Mouse (Mus musculus) left cerebral cortex, adult 2 months (tissue): ENCODE data around the gene Cfap44. TPM values are rescaled to one million over a fixed set of nuclear protein-coding genes. Genes with fewer than 3 reads are reported as not detected.

Experiments
- DNase-seq, 2 experiments: peaks; one replicate each; pipeline ENCODE4 v3.0.0; 2021 to 2022; ENCODE audit warnings: low spot score in 2 of 2, mixed read lengths in 1 of 2; ENCODE audit errors: extremely low spot score in 1 of 2
- H3K27ac ChIP-seq: fragments of 200-600 bp; 2 replicates; pipeline ENCODE4 v1.8.1; 2022
- H3K4me3 ChIP-seq: fragments of 200-600 bp; 2 replicates; pipeline ENCODE4 v1.8.1; 2022
- CTCF ChIP-seq: fragments of 200-600 bp; IDR thresholded peaks from 2 replicates; pipeline ENCODE4 v1.8.1; 2022; ENCODE audit warnings: antibody characterized with exemption, mild to moderate bottlenecking, moderate library complexity
- intact Hi-C: fragments of 180-260 bp; cut with DNase I; formaldehyde crosslinking; loops from one replicate; pipeline ENCODE4 v1.15.1; 2025
- total RNA-seq, 2 experiments: library from RNA; stranded (reverse); gene quantifications; 2 replicates each; pipeline ENCODE4 v1.2.3; 2021

Cfap44 gene
- total RNA-seq, 2 experiments from 2014 or later, result 4.3 to 5.0 TPM

DNA sequence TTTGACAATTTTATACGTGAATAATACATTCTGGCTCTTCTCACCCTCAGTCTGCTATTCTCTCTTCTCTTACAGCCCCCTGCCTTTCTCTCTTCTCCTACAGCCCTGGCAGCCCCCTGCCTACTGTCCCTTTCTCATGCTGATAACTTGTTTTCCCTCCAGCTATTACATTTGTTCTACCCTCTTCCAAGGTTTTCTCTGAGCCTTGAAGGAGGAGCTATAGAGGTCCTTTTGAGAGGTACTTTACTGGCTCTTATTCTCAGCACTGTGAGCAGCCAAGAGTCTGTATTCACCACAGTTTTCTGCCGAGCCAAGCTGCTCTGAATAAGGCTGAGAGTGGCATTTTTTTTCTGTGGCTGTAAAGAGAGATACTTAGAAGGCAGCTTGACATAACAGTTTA is 11.0 kb upstream of the Cfap44 start:
- H3K4me3 ChIP-seq, result no peak overlapping the region
- no peak for TF ChIP-seq CTCF
- no peak overlapping the region for H3K27ac ChIP-seq
- DNase-seq, result no peak
- intact Hi-C loops, result no loop called here

GRCm38 (mm10) chr16:44384251-44384650 is 10.3 kb upstream of the Cfap44 start:
- intact Hi-C loops, result no loop called here
- H3K4me3 ChIP-seq, result no peak overlapping the region
- H3K27ac ChIP-seq, result no peak overlapping the region
- no peak for TF ChIP-seq CTCF
- no peak for DNase-seq

DNA sequence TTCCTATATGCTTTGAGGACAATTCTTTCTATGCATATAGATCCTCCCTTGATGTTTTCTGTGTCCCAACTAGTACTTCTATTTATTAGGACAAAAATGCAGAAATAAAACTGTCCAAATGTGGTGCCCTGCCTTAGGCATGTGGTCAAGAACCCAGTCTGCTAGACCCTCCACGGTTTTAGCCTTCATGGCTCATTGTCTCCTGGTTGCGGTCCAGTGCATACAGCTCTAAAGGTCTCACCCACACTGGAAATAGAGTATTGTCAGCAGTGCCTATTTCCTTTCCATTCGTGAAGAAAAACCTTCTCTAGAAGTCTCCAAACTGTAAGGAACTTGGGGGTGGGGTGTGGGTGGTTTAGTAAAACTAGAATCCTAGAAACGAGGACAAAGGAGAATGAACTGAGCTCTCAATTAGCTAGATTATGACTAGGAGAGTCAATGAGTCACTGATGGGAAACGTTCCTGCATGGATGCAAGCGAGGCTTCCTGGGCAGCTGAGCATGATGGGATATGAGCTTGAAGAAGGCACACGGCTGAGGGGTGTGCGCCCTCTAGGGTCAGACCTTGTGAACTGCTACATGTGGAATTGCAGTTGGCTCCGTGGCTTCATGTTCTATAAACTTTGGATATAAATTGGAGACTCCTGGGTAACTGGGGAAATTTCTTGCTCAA is 2.6 kb upstream of the Cfap44 start:
- no peak overlapping the region for H3K27ac ChIP-seq
- DNase-seq, result peak; percentile 56 to 65
- H3K4me3 ChIP-seq, result no peak overlapping the region
- peak; percentile 81 for TF ChIP-seq CTCF
- intact Hi-C loops, result no loop called here

- DNase-seq, result no peak
- Histone ChIP-seq H3K27ac (no peak overlapping the region), H3K4me3 (no peak overlapping the region)
- intact Hi-C loops, result no loop called here
- TF ChIP-seq CTCF, result no peak
Observed at GRCm38 (mm10) chr16:44404933-44405332, 10.3 kb downstream of the Cfap44 start.

DNA sequence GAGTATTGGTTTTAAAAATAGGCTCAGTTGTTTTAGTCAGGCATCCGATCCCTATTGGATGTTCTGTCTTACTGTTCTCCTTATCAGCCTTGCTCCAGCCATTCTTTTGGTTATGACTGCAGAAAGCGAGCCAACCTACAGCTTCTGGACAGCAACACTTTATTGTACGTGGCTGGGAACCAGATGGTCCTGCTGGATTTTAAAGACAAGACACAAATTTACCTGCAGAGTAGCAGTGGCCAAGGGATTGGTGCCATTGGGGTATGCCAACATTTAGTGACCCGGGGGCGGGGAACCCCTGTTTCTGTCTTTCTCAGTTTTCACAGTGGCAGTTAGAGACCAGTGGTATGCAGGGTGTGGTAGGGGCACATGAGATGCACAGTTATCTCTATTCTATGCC is 12.6 kb downstream of the Cfap44 start:
- intact Hi-C loops, result no loop called here
- Histone ChIP-seq H3K4me3 (no peak overlapping the region), H3K27ac (no peak overlapping the region)
- no peak for TF ChIP-seq CTCF
- no peak for DNase-seq

DNA sequence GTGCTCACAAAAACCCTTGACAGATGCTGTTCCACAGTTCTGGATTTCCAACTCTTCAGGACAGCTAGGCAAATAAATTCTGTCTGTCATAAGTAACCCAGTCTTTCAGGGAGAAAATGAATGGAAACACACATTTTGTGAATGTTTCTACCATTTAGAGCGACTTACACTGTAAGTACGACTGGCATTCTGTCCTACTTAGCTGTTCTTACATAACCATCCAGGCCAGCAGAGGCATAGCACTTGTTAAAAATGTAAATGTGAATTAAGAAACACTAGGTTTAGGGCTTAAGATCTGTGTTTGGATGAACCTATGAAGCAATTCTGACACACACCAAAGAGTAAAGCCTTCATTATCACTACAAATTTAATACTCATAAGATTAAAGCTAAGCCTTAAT is 13.7 kb downstream of the Cfap44 start:
- H3K4me3 ChIP-seq, result no peak overlapping the region
- DNase-seq, result no peak
- intact Hi-C loops, result no loop called here
- no peak for TF ChIP-seq CTCF
- H3K27ac ChIP-seq, result peak overlapping the region; percentile 74

DNA sequence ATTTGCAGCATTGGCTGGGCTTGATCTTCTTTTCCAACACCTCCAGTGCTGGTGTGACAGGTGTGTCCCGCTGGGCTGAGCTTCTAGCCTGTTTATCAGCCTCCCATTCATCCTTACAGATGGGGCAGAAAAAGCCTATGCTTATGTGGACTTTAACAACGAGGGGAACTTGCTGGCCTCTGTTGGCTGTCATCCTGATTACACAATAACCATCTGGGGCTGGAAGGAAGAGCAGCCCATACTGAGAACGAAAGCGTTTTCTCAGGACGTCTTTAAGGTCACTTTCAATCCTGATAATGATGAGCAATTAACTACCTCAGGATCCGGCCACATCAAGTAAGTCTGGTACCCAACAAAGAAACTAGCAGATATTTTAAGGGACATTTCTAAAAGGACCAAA is 15.6 kb downstream of the Cfap44 start:
- intact Hi-C loops, result no loop called here

DNA sequence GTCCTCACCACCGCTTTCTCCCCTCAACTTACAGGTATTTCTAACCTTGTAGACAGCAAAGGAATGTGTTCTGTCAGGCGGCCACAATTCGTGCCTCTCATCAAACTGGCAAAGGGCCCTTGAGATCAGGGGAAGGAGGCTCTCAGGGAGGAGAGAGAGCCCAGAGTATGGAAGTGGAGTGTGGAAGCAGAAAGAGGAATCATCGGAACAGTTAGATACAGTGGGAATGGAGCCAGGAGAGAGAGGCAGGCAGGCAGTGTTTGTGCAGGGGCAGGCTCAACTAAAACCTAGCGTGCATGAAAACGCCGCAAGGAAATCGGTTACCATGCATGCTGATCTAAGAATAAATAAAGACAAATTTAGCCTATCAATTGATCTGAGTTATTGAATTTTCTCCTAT is 23.0 kb downstream of the Cfap44 start:
- no peak overlapping the region for H3K27ac ChIP-seq
- no peak overlapping the region for H3K4me3 ChIP-seq
- DNase-seq, result peak in 1 of 2 experiments; percentile 14
- intact Hi-C loops, result no loop called here
- no peak for TF ChIP-seq CTCF

More for the DNA sequence above, 15.6 kb downstream of the Cfap44 start:
- no peak for TF ChIP-seq CTCF
- no peak for DNase-seq
- Histone ChIP-seq H3K4me3 (no peak overlapping the region), H3K27ac (no peak overlapping the region)

GRCm38 (mm10) chr16:44421735-44422134 is 27.1 kb downstream of the Cfap44 start:
- no peak for TF ChIP-seq CTCF
- DNase-seq, result no peak
- intact Hi-C loops, result no loop called here

DNA sequence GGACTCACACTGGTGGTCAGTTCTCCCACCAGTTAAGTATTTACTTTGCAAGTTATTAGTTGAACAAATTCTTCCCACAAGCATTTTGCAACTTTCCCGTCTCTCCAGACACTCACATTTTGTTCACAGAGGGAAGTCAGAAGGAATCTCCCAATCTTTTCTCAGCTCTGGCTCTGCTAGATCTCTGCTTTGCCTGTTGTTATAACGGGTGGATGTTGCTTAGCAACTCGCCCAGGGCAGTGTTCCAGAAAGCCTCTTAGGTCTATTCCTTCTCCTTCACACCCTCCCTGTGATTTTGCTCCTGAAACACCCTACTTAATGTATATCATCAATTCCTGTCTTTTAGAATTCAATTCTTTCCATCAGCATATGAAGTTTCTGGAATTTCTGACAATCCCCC is 28.9 kb downstream of the Cfap44 start:
- Histone ChIP-seq H3K4me3 (no peak overlapping the region), H3K27ac (0 out of 2 replicates have a peak overlapping the region, but pooled peaks have one; percentile 44)
- peak; percentile 60 to 66 for DNase-seq
- intact Hi-C loops, result no loop called here
- TF ChIP-seq CTCF, result no peak

More at GRCm38 (mm10) chr16:44421735-44422134, 27.1 kb downstream of the Cfap44 start:
- Histone ChIP-seq H3K27ac (no peak overlapping the region), H3K4me3 (no peak overlapping the region)

GRCm38 (mm10) chr16:44428456-44428855 is 33.9 kb downstream of the Cfap44 start:
- Histone ChIP-seq H3K4me3 (no peak overlapping the region), H3K27ac (no peak overlapping the region)
- DNase-seq, result no peak
- TF ChIP-seq CTCF, result no peak
- intact Hi-C loops, result no loop called here

GRCm38 (mm10) chr16:44430021-44430420 is 35.4 kb downstream of the Cfap44 start:
- intact Hi-C loops, result no loop called here
- DNase-seq, result no peak
- H3K27ac ChIP-seq, result no peak overlapping the region
- H3K4me3 ChIP-seq, result no peak overlapping the region
- TF ChIP-seq CTCF, result no peak

- no peak for TF ChIP-seq CTCF
- H3K4me3 ChIP-seq, result no peak overlapping the region
- intact Hi-C loops, result no loop called here
- H3K27ac ChIP-seq, result no peak overlapping the region
- no peak for DNase-seq
Observed at GRCm38 (mm10) chr16:44434931-44435330, 40.3 kb downstream of the Cfap44 start.
